ENCODE assay signal across 8 mouse cellular contexts in the genomic region with DNA sequence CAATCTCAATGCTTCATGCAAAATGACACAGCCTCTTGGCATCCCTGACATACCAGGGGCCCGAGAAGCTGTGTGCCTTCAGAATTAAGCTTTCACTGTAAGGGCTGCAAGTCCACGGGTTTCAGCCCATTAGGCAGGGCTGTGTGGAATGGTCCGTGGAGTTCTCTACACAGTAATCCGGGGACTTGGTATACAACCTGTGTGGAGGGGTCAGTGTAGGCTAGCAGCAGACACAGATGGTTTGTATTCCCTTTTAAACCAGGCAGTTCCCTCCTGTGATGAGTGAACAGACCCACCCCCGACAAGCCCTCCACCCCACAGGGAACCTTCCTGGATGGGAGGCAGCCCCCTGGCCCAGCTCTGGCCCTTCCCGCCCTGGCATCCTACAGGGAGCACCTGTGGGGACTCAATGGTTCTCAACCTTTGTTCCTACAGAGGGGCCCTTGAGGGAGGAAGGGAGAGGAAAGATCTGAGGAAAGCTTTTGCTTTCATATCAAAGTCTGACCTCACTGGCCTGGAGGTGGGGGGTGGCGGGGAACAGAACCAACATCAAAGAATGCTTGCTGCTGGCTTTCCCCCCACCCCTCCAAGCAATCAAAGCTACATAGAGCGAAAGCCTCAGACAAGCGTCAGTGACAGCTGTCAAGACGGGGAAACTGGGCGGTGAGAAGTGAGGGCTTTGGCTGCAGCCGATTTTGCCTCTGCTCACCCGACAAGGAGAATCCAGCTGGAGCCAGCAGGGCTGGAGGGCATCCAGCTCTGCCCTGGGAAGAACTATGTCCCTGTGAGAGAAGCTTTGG.
DNase-seq lines count a peak whose midpoint lies in the region; ATAC-seq and TF ChIP-seq lines count a peak whose summit lies in the region.

No protein-coding gene starts in this region.

- TF ChIP-seq POLR2A in brain, embryonic 14.5 days (IDR thresholded peaks at IDR 0.05; ENCODE audit: borderline replicate concordance, extremely low read depth, insufficient read depth, insufficient read length, poor library complexity, severe bottlenecking), result no peak

- H3K27ac ChIP-seq in heart, postnatal 0 days (ENCODE audit: low read depth), result peak overlapping the region; percentile 80
- H3K27ac ChIP-seq in limb, embryonic 10.5 days, result peak overlapping the region; percentile 78

- no peaks in the 10 kb centered on the region for H3K27me3 ChIP-seq in heart, postnatal 0 days (ENCODE audit: control insufficient read depth, insufficient read depth, low read length)
- no peaks in the 10 kb centered on the region for H3K27me3 ChIP-seq in limb, embryonic 10.5 days (ENCODE audit: low read depth, poor library complexity, severe bottlenecking)

- peak; percentile 40 for ATAC-seq in heart, postnatal 0 days (ENCODE audit: insufficient read depth, low read depth)

- TF ChIP-seq EP300 in heart, postnatal 0 days (IDR thresholded peaks at IDR 0.05; ENCODE audit: low read depth), result peak; percentile 69; the same call in 1 of the 2 replicates

- no peak overlapping the region for H3K4me3 ChIP-seq in heart, postnatal 0 days (ENCODE audit: low read depth, low read length)
- no peak overlapping the region for H3K4me3 ChIP-seq in limb, embryonic 10.5 days

- H3K9me3 ChIP-seq in heart, postnatal 0 days (replicated peaks; ENCODE audit: control insufficient read depth, low read length), result no peaks in the 10 kb centered on the region
- no peaks in the 10 kb centered on the region for H3K9me3 ChIP-seq in limb, embryonic 10.5 days (replicated peaks)

- H3K36me3 ChIP-seq in heart, postnatal 0 days (replicated peaks; ENCODE audit: control insufficient read depth, insufficient read depth, low read length), result peaks cover 55% of the 10 kb centered on the region
- peaks cover 38% of the 10 kb centered on the region for H3K36me3 ChIP-seq in limb, embryonic 10.5 days

- TF ChIP-seq CTCF in brain, embryonic 14.5 days (IDR thresholded peaks at IDR 0.05; ENCODE audit: borderline replicate concordance, extremely low read depth, insufficient read depth, insufficient read length), result no peak
- TF ChIP-seq CTCF in heart, postnatal 0 days (IDR thresholded peaks at IDR 0.05; ENCODE audit: low read depth), result no peak

- H3K4me1 ChIP-seq in heart, postnatal 0 days (ENCODE audit: control insufficient read depth, insufficient read depth), result peaks cover 61% of the 10 kb centered on the region
- peaks cover 75% of the 10 kb centered on the region for H3K4me1 ChIP-seq in limb, embryonic 10.5 days

- 21% methylated on average over 13 of the region's 13 CpGs for WGBS in heart, postnatal 0 days
- WGBS in limb, embryonic 10.5 days, result 6% methylated on average over 13 of the region's 13 CpGs

- no peak overlapping the region; the same call in 1 of the 2 replicates for H3K9ac ChIP-seq in heart, postnatal 0 days (replicated peaks; ENCODE audit: low read depth, low read length)

- H3K4me2 ChIP-seq in heart, postnatal 0 days (ENCODE audit: low read depth, low read length), result peak overlapping the region; percentile 8; the same call in 1 of the 2 replicates

- peak; percentile 20 for DNase-seq in Muller cell, postnatal 12 days (ENCODE audit: inconsistent ontology term)
- DNase-seq in brain, embryonic 14.5 days (ENCODE audit: low read depth), result peak; percentile 61
- peak; percentile 70 for DNase-seq in heart, postnatal 0 days (ENCODE audit: low spot score)
- DNase-seq in limb, embryonic 10.5 days (ENCODE audit: low spot score), result peak; percentile 53
- DNase-seq in cerebellum, adult 11 months, result no peak
- no peak for DNase-seq in frontal cortex, adult 2 months (ENCODE audit: extremely low spot score in 1 of 2, low spot score in 1 of 2)
- no peak for DNase-seq in thymus, postnatal 0 days (ENCODE audit: low spot score)
- no peak for DNase-seq in c-Kit-positive CD71-positive TER-119-positive erythroid progenitor cells, embryonic 14.5 days (ENCODE audit: low spot score)

Comparison
In these comparisons a context has a peak if more than half of its experiments do, and no peak if none do; other contexts are left out.
1. DNase-seq: peak in Muller cell, postnatal 12 days (single experiment), brain, embryonic 14.5 days (single experiment), heart, postnatal 0 days (single experiment) and limb, embryonic 10.5 days (single experiment); none in cerebellum, adult 11 months (single experiment), frontal cortex, adult 2 months (0 of 2), thymus, postnatal 0 days (single experiment) and c-Kit-positive CD71-positive TER-119-positive erythroid progenitor cells, embryonic 14.5 days (single experiment).